Mouse (Mus musculus): ENCODE data around the gene Galnt3.

DNA sequence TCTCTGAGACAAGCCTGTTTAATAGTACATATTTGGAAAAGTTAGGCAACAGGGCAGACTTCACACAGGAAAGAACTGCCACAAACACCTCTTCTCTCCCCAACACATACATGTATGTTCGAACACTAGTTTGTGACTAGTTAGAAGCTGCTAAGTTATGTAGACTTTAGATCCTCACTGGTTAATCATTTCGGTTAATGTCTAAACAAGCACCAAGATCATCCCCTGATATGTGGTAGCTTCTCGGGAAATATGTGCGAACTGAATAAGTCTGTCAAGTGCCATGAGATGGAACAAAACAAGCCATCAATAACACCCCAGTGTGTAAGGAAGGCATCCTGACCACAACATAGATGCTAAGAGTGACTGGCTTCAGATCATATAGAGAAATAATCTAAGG is 2.1 kb upstream of the Galnt3 start:
- no peak for TF ChIP-seq CTCF (IDR thresholded peaks at IDR 0.05; ENCODE audit: low read depth)
- no peak for TF ChIP-seq EP300 (IDR thresholded peaks at IDR 0.05; ENCODE audit: low read depth)
